13 mouse cellular contexts compared by ENCODE assay signal in genomic region chr5:37650681-37651211, GRCm38 (mm10).
DNase-seq lines count a peak whose midpoint lies in the region; ATAC-seq and TF ChIP-seq lines count a peak whose summit lies in the region.
"Had no signal": no experiment of that assay in that cellular context is flagged by ENCODE, and none has a peak within 500 bp of the region (broad histone marks: within the 10 kb centered on the region; RNA-seq: fewer than 3 reads in every experiment).

No protein-coding gene starts in this region.

- WGBS in forebrain, embryonic 15.5 days, result 17% methylated on average over 10 of the region's 10 CpGs
- 55% methylated on average over 10 of the region's 10 CpGs for WGBS in forebrain, embryonic 12.5 days
- 47% methylated on average over 10 of the region's 10 CpGs for WGBS in midbrain, postnatal 0 days
- 58% methylated on average over 10 of the region's 10 CpGs for WGBS in midbrain, embryonic 13.5 days

- no peak for TF ChIP-seq CTCF in midbrain, postnatal 0 days (IDR thresholded peaks at IDR 0.05)

- no peaks in the 10 kb centered on the region for H3K9me3 ChIP-seq in forebrain, embryonic 15.5 days
- H3K9me3 ChIP-seq in forebrain, embryonic 12.5 days, result no peaks in the 10 kb centered on the region
- no peaks in the 10 kb centered on the region for H3K9me3 ChIP-seq in midbrain, postnatal 0 days (ENCODE audit: low read length)
- H3K9me3 ChIP-seq in midbrain, embryonic 13.5 days, result no peaks in the 10 kb centered on the region
- H3K9me3 ChIP-seq: neural tube, embryonic 15.5 days had no signal

- peaks cover 6% of the 10 kb centered on the region; the same call in 1 of the 2 replicates for H3K27me3 ChIP-seq in forebrain, embryonic 15.5 days
- H3K27me3 ChIP-seq in forebrain, embryonic 12.5 days, result no peaks in the 10 kb centered on the region
- no peaks in the 10 kb centered on the region for H3K27me3 ChIP-seq in midbrain, postnatal 0 days (ENCODE audit: insufficient read depth, low read length)
- no peaks in the 10 kb centered on the region for H3K27me3 ChIP-seq in midbrain, embryonic 13.5 days
- H3K27me3 ChIP-seq: neural tube, embryonic 15.5 days had no signal

- peaks cover 14% of the 10 kb centered on the region for H3K4me1 ChIP-seq in forebrain, embryonic 15.5 days
- 0 out of 2 replicates have a peak, but pooled peaks cover 4% of the 10 kb centered on the region for H3K4me1 ChIP-seq in forebrain, embryonic 12.5 days
- no peaks in the 10 kb centered on the region; the same call in 1 of the 2 replicates for H3K4me1 ChIP-seq in midbrain, postnatal 0 days (ENCODE audit: insufficient read depth, low read length)
- peaks cover 10% of the 10 kb centered on the region for H3K4me1 ChIP-seq in midbrain, embryonic 13.5 days (replicated peaks)

- H3K9ac ChIP-seq in forebrain, embryonic 15.5 days (replicated peaks), result no peak overlapping the region
- H3K9ac ChIP-seq in forebrain, embryonic 12.5 days, result no peak overlapping the region
- no peak overlapping the region for H3K9ac ChIP-seq in midbrain, postnatal 0 days (replicated peaks; ENCODE audit: low read length, poor library complexity, severe bottlenecking)
- H3K9ac ChIP-seq in midbrain, embryonic 13.5 days (replicated peaks), result no peak overlapping the region
- H3K9ac ChIP-seq: neural tube, embryonic 15.5 days had no signal

- DNase-seq in midbrain, postnatal 0 days (ENCODE audit: low spot score), result peak; percentile 25
- DNase-seq in kidney, postnatal 4 days, result peak; percentile 17 to 54
- no peak for DNase-seq in adrenal gland, adult 18-20 months (ENCODE audit: low spot score in 2 of 2)
- DNase-seq in testis, postnatal 14 days (ENCODE audit: low spot score), result no peak
- DNase-seq in ovary, postnatal 14 days (ENCODE audit: low spot score), result no peak
- DNase-seq: cerebellum, postnatal 25 days; gastrocnemius, postnatal 25 days; thymus, adult 18-20 months had no signal

- H3K4me3 ChIP-seq in forebrain, embryonic 15.5 days, result no peak overlapping the region
- H3K4me3 ChIP-seq in forebrain, embryonic 12.5 days (replicated peaks), result no peak overlapping the region
- no peak overlapping the region for H3K4me3 ChIP-seq in midbrain, postnatal 0 days (ENCODE audit: low read depth, low read length)
- no peak overlapping the region for H3K4me3 ChIP-seq in midbrain, embryonic 13.5 days (replicated peaks)
- H3K4me3 ChIP-seq: neural tube, embryonic 15.5 days had no signal

- no peak overlapping the region; the same call in 1 of the 2 replicates for H3K4me2 ChIP-seq in forebrain, embryonic 15.5 days (replicated peaks)
- no peak overlapping the region for H3K4me2 ChIP-seq in forebrain, embryonic 12.5 days
- no peak overlapping the region for H3K4me2 ChIP-seq in midbrain, postnatal 0 days (ENCODE audit: low read depth, low read length, poor library complexity, severe bottlenecking)
- no peak overlapping the region for H3K4me2 ChIP-seq in midbrain, embryonic 13.5 days (replicated peaks)
- H3K4me2 ChIP-seq: neural tube, embryonic 15.5 days had no signal

- H3K36me3 ChIP-seq in forebrain, embryonic 15.5 days, result no peaks in the 10 kb centered on the region
- H3K36me3 ChIP-seq in forebrain, embryonic 12.5 days (replicated peaks), result no peaks in the 10 kb centered on the region
- no peaks in the 10 kb centered on the region for H3K36me3 ChIP-seq in midbrain, postnatal 0 days (ENCODE audit: insufficient read depth, low read length)
- H3K36me3 ChIP-seq in midbrain, embryonic 13.5 days, result no peaks in the 10 kb centered on the region
- H3K36me3 ChIP-seq: G1E; neural tube, embryonic 15.5 days had no signal

- no peak overlapping the region for H3K27ac ChIP-seq in forebrain, embryonic 15.5 days (replicated peaks)
- no peak overlapping the region for H3K27ac ChIP-seq in forebrain, embryonic 12.5 days
- no peak overlapping the region for H3K27ac ChIP-seq in midbrain, postnatal 0 days (ENCODE audit: low read depth, low read length)
- no peak overlapping the region for H3K27ac ChIP-seq in midbrain, embryonic 13.5 days
- H3K27ac ChIP-seq: neural tube, embryonic 15.5 days had no signal

- ATAC-seq in forebrain, embryonic 15.5 days (replicated peaks), result peak; percentile 66
- no peak for ATAC-seq in forebrain, embryonic 12.5 days (ENCODE audit: low FRiP score)
- no peak for ATAC-seq in midbrain, postnatal 0 days (ENCODE audit: low FRiP score)
- ATAC-seq in midbrain, embryonic 13.5 days, result no peak

Comparison
In these comparisons a context has a peak if more than half of its experiments do, and no peak if none do; other contexts are left out.
1. DNase-seq: peak in midbrain, postnatal 0 days (single experiment) and kidney, postnatal 4 days (2 of 2); none in adrenal gland, adult 18-20 months (0 of 2), testis, postnatal 14 days (single experiment) and ovary, postnatal 14 days (single experiment).